Mouse (Mus musculus): Measurements from ENCODE around the gene Tpcn1. TPM values are rescaled to one million over a fixed set of nuclear protein-coding genes. Genes with fewer than 3 reads are reported as not detected.
A peak's percentile ranks its signal among the peaks of the same experiment; 100 is the strongest.
"Not testable (repeated sequence)": the region's sequence is repeated elsewhere in the genome, so short reads cannot be mapped to it uniquely, and the experiment has no call there.

Tpcn1 gene
- total RNA-seq, 2 experiments from 2014 or later: 147 to 199 TPM

GRCm38 (mm10) chr5:120517552-120517951 is 70.9 kb downstream of the Tpcn1 start:
- ATAC-seq (replicated peaks; ENCODE audit: low FRiP score, poor library complexity, severe bottlenecking): no peak

- ATAC-seq (replicated peaks; ENCODE audit: low FRiP score, poor library complexity, severe bottlenecking): no peak
Measured at GRCm38 (mm10) chr5:120516221-120516984, 72.1 kb downstream of the Tpcn1 start.

GRCm38 (mm10) chr5:120515451-120515850 is 73.0 kb downstream of the Tpcn1 start:
- ATAC-seq (replicated peaks; ENCODE audit: low FRiP score, poor library complexity, severe bottlenecking): no peak

GRCm38 (mm10) chr5:120514754-120515153 is 73.7 kb downstream of the Tpcn1 start:
- ATAC-seq (replicated peaks; ENCODE audit: low FRiP score, poor library complexity, severe bottlenecking): no peak

GRCm38 (mm10) chr5:120514031-120514677 is 74.3 kb downstream of the Tpcn1 start:
- no peak for ATAC-seq (replicated peaks; ENCODE audit: low FRiP score, poor library complexity, severe bottlenecking)

GRCm38 (mm10) chr5:120512911-120513555 is 75.4 kb downstream of the Tpcn1 start:
- no peak for ATAC-seq (replicated peaks; ENCODE audit: low FRiP score, poor library complexity, severe bottlenecking)

GRCm38 (mm10) chr5:120511643-120512220 is 76.7 kb downstream of the Tpcn1 start:
- no peak for ATAC-seq (replicated peaks; ENCODE audit: low FRiP score, poor library complexity, severe bottlenecking)

- peak; percentile 94 for ATAC-seq (replicated peaks; ENCODE audit: low FRiP score, poor library complexity, severe bottlenecking)
Measured at GRCm38 (mm10) chr5:120510982-120511642, 77.4 kb downstream of the Tpcn1 start, which contains the start of gene Slc8b1. TSS of gene Slc8b1 (plus strand) at chr5:120511168.

- ATAC-seq (replicated peaks; ENCODE audit: low FRiP score, poor library complexity, severe bottlenecking): no peak
Measured at GRCm38 (mm10) chr5:120507311-120507710, 81.2 kb downstream of the Tpcn1 start.

GRCm38 (mm10) chr5:120506490-120506889 is 82.0 kb downstream of the Tpcn1 start:
- ATAC-seq (replicated peaks; ENCODE audit: low FRiP score, poor library complexity, severe bottlenecking): no peak

GRCm38 (mm10) chr5:120505781-120506180 is 82.7 kb downstream of the Tpcn1 start:
- no peak for ATAC-seq (replicated peaks; ENCODE audit: low FRiP score, poor library complexity, severe bottlenecking)

- ATAC-seq (replicated peaks; ENCODE audit: low FRiP score, poor library complexity, severe bottlenecking): peak; percentile 82
Measured at GRCm38 (mm10) chr5:120505368-120505767, 83.1 kb downstream of the Tpcn1 start.

- peak; percentile 76 for ATAC-seq (replicated peaks; ENCODE audit: low FRiP score, poor library complexity, severe bottlenecking)
Measured at GRCm38 (mm10) chr5:120503144-120503795, 85.2 kb downstream of the Tpcn1 start, which contains the start of gene Plbd2. TSS of gene Plbd2 (minus strand) at chr5:120503625.

GRCm38 (mm10) chr5:120502675-120503143 is 85.8 kb downstream of the Tpcn1 start:
- peak; percentile 16; the same call in 1 of the 2 replicates for ATAC-seq (replicated peaks; ENCODE audit: low FRiP score, poor library complexity, severe bottlenecking)

- no peak for ATAC-seq (replicated peaks; ENCODE audit: low FRiP score, poor library complexity, severe bottlenecking)
Measured at GRCm38 (mm10) chr5:120502147-120502621, 86.3 kb downstream of the Tpcn1 start.

GRCm38 (mm10) chr5:120500609-120501008 is 87.9 kb downstream of the Tpcn1 start:
- ATAC-seq (replicated peaks; ENCODE audit: low FRiP score, poor library complexity, severe bottlenecking): not testable (repeated sequence)

GRCm38 (mm10) chr5:120499202-120499601 is 89.3 kb downstream of the Tpcn1 start:
- no peak for ATAC-seq (replicated peaks; ENCODE audit: low FRiP score, poor library complexity, severe bottlenecking)

- ATAC-seq (replicated peaks; ENCODE audit: low FRiP score, poor library complexity, severe bottlenecking): no peak
Measured at GRCm38 (mm10) chr5:120497071-120497470, 91.4 kb downstream of the Tpcn1 start.

- no peak for ATAC-seq (replicated peaks; ENCODE audit: low FRiP score, poor library complexity, severe bottlenecking)
Measured at GRCm38 (mm10) chr5:120495703-120496226, 92.7 kb downstream of the Tpcn1 start.

Data from erythroblast, adult 5-6 weeks (primary cell).